16 mouse cellular contexts compared by ENCODE assay signal in genomic region chr2:37649590-37649989, GRCm38 (mm10).
"Had no signal": no experiment of that assay in that cellular context is flagged by ENCODE, and none has a peak within 500 bp of the region (broad histone marks: within the 10 kb centered on the region; RNA-seq: fewer than 3 reads in every experiment).

No protein-coding gene starts in this region.

- H3K4me3 ChIP-seq: neural tube, embryonic 13.5 days; neural tube, embryonic 15.5 days; stomach, embryonic 15.5 days had no signal

- H3K9me3 ChIP-seq: neural tube, embryonic 13.5 days; neural tube, embryonic 15.5 days; stomach, embryonic 15.5 days had no signal

- H3K4me2 ChIP-seq: neural tube, embryonic 13.5 days; neural tube, embryonic 15.5 days; stomach, embryonic 15.5 days had no signal

- DNase-seq: retina, postnatal 1 day; right cerebral cortex, adult 18-20 months; right cerebral cortex, postnatal 14 days; right cerebral cortex, postnatal 25 days; right cerebral cortex, postnatal 4 days; spleen, adult 18-20 months; thymus, adult 18-20 months; thymus, adult 2 months; thymus, postnatal 14 days; thymus, postnatal 25 days; thymus, postnatal 36 days; thymus, postnatal 4 days had no signal

- H3K4me1 ChIP-seq: neural tube, embryonic 13.5 days; neural tube, embryonic 15.5 days; stomach, embryonic 15.5 days had no signal

- H3K27ac ChIP-seq: neural tube, embryonic 13.5 days; neural tube, embryonic 15.5 days; stomach, embryonic 15.5 days; stomach, postnatal 0 days had no signal

- H3K36me3 ChIP-seq: neural tube, embryonic 15.5 days; stomach, embryonic 15.5 days had no signal

- H3K27me3 ChIP-seq: neural tube, embryonic 13.5 days; neural tube, embryonic 15.5 days; stomach, embryonic 15.5 days had no signal

- H3K9ac ChIP-seq: neural tube, embryonic 13.5 days; neural tube, embryonic 15.5 days; stomach, embryonic 15.5 days had no signal
